In genomic region chr3:88125195-88125594, GRCm38 (mm10) we compare ENCODE assay signal across 35 mouse cellular contexts. TPM values are rescaled to one million over a fixed set of nuclear protein-coding genes. Genes with fewer than 3 reads are reported as not detected.
DNase-seq lines count a peak whose midpoint lies in the region; ATAC-seq and TF ChIP-seq lines count a peak whose summit lies in the region.
"Had no signal": no experiment of that assay in that cellular context is flagged by ENCODE, and none has a peak within 500 bp of the region (broad histone marks: within the 10 kb centered on the region; RNA-seq: fewer than 3 reads in every experiment).

No protein-coding gene starts in this region.

- no peak overlapping the region for H3K9ac ChIP-seq in heart, embryonic 13.5 days
- H3K9ac ChIP-seq in lung, postnatal 0 days (replicated peaks; ENCODE audit: low read depth): no peak overlapping the region
- no peak overlapping the region for H3K9ac ChIP-seq in intestine, embryonic 16.5 days (ENCODE audit: low read depth, low read length)
- H3K9ac ChIP-seq: embryonic facial prominence, embryonic 12.5 days; hindbrain, embryonic 14.5 days; limb, embryonic 15.5 days; liver, embryonic 14.5 days; neural tube, embryonic 13.5 days had no signal

- no peaks in the 10 kb centered on the region for H3K27me3 ChIP-seq in heart, embryonic 13.5 days (replicated peaks)
- no peaks in the 10 kb centered on the region for H3K27me3 ChIP-seq in lung, postnatal 0 days (replicated peaks; ENCODE audit: insufficient read depth, low read length)
- H3K27me3 ChIP-seq in intestine, embryonic 16.5 days (replicated peaks; ENCODE audit: control insufficient read depth, insufficient read depth, low read length): no peaks in the 10 kb centered on the region
- H3K27me3 ChIP-seq: embryonic facial prominence, embryonic 12.5 days; limb, embryonic 15.5 days; neural tube, embryonic 13.5 days had no signal

- TF ChIP-seq CTCF in lung, postnatal 0 days (IDR thresholded peaks at IDR 0.05): no peak

- H3K4me1 ChIP-seq in heart, embryonic 13.5 days: peaks cover 38% of the 10 kb centered on the region
- H3K4me1 ChIP-seq in lung, postnatal 0 days (ENCODE audit: insufficient read depth, low read depth, low read length): no peaks in the 10 kb centered on the region
- H3K4me1 ChIP-seq in intestine, embryonic 16.5 days (ENCODE audit: control insufficient read depth, insufficient read depth, low read length): no peaks in the 10 kb centered on the region
- H3K4me1 ChIP-seq: embryonic facial prominence, embryonic 12.5 days; limb, embryonic 15.5 days; midbrain, embryonic 10.5 days; neural tube, embryonic 13.5 days had no signal

- peak; percentile 94 for TF ChIP-seq EP300 in lung, postnatal 0 days (IDR thresholded peaks at IDR 0.05)

- H3K27ac ChIP-seq in heart, embryonic 13.5 days (replicated peaks): peak overlapping the region; percentile 58
- no peak overlapping the region for H3K27ac ChIP-seq in lung, postnatal 0 days (ENCODE audit: low read length)
- H3K27ac ChIP-seq in intestine, embryonic 16.5 days (ENCODE audit: low read length): no peak overlapping the region
- H3K27ac ChIP-seq: embryonic facial prominence, embryonic 12.5 days; hindbrain, embryonic 14.5 days; limb, embryonic 15.5 days; liver, embryonic 14.5 days; macrophage; midbrain, embryonic 10.5 days; neural tube, embryonic 13.5 days had no signal

- H3K36me3 ChIP-seq in heart, embryonic 13.5 days: peaks cover 12% of the 10 kb centered on the region
- no peaks in the 10 kb centered on the region for H3K36me3 ChIP-seq in lung, postnatal 0 days (ENCODE audit: insufficient read depth, low read length)
- no peaks in the 10 kb centered on the region for H3K36me3 ChIP-seq in intestine, embryonic 16.5 days (ENCODE audit: control insufficient read depth, insufficient read depth, low read length)
- H3K36me3 ChIP-seq: neural tube, embryonic 13.5 days had no signal

- WGBS in heart, embryonic 13.5 days: 19% methylated on average over 4 of the region's 4 CpGs
- WGBS in lung, postnatal 0 days: 30% methylated on average over 4 of the region's 4 CpGs
- 43% methylated on average over 4 of the region's 4 CpGs for WGBS in intestine, embryonic 16.5 days

- no peak for ATAC-seq in heart, embryonic 13.5 days (ENCODE audit: extremely low read depth, insufficient number of reproducible peaks, low FRiP score, low TSS enrichment)
- peak; percentile 84 for ATAC-seq in lung, postnatal 0 days
- ATAC-seq in intestine, embryonic 16.5 days: peak; percentile 84
- ATAC-seq: inflammation-experienced regulatory T-cells, adult 6 months; midbrain, embryonic 16.5 days had no signal

- H3K4me2 ChIP-seq in heart, embryonic 13.5 days: no peak overlapping the region
- H3K4me2 ChIP-seq in lung, postnatal 0 days (replicated peaks; ENCODE audit: low read depth, low read length): no peak overlapping the region
- no peak overlapping the region for H3K4me2 ChIP-seq in intestine, embryonic 16.5 days (ENCODE audit: low read depth, low read length)
- H3K4me2 ChIP-seq: embryonic facial prominence, embryonic 12.5 days; hindbrain, embryonic 14.5 days; limb, embryonic 15.5 days; neural tube, embryonic 13.5 days had no signal

- no peak for DNase-seq in heart, adult 8-10 months (ENCODE audit: low spot score)
- peak; percentile 91 for DNase-seq in lung, postnatal 0 days (ENCODE audit: low spot score)
- DNase-seq in lung, postnatal 14 days: no peak
- DNase-seq in spleen, postnatal 4 days (ENCODE audit: low spot score in 2 of 2): no peak
- DNase-seq in frontal cortex, adult 2 months (ENCODE audit: extremely low spot score in 1 of 2, low spot score in 1 of 2): no peak
- DNase-seq: adrenal gland, postnatal 10 days; cerebellum, adult 18-20 months; cerebellum, postnatal 14 days; gastrocnemius, postnatal 10 days; kidney, adult 9 months; kidney, postnatal 14 days; left cerebral cortex, postnatal 4 days; retina, postnatal 1 day; right cerebral cortex, postnatal 25 days; thymus, postnatal 36 days had no signal

- no peaks in the 10 kb centered on the region for H3K9me3 ChIP-seq in heart, embryonic 13.5 days
- H3K9me3 ChIP-seq in lung, postnatal 0 days (ENCODE audit: low read length): no peaks in the 10 kb centered on the region
- H3K9me3 ChIP-seq in intestine, embryonic 16.5 days (ENCODE audit: control insufficient read depth, low read length): no peaks in the 10 kb centered on the region
- H3K9me3 ChIP-seq: embryonic facial prominence, embryonic 12.5 days; limb, embryonic 15.5 days; midbrain, embryonic 10.5 days; neural tube, embryonic 13.5 days had no signal

- no peak overlapping the region for H3K4me3 ChIP-seq in heart, embryonic 13.5 days
- H3K4me3 ChIP-seq in lung, postnatal 0 days (ENCODE audit: low read depth, low read length): no peak overlapping the region
- no peak overlapping the region for H3K4me3 ChIP-seq in intestine, embryonic 16.5 days (ENCODE audit: low read length)
- H3K4me3 ChIP-seq: embryonic facial prominence, embryonic 12.5 days; limb, embryonic 15.5 days; midbrain, embryonic 10.5 days; myocyte; neural tube, embryonic 13.5 days had no signal

RNA-seq across cellular contexts. Expression of gene Mef2d, which starts 17.0 kb away (rescaled TPM):
- polyA plus RNA-seq in heart, embryonic 13.5 days (2015; fragmentation: Nextera tagmentation; extraction: Ambion mirVana): 35.5 and 37.1 TPM in 2 replicates
- 100 to 1,000 TPM; 125 to 139 (median 131) TPM for total RNA-seq in heart, adult 8-10 months (2022)
- 14.4 and 15.4 TPM in 2 replicates for polyA plus RNA-seq in lung, postnatal 0 days (2015; fragmentation: Nextera tagmentation; extraction: Ambion mirVana)
- polyA plus RNA-seq in intestine, embryonic 16.5 days (2015; fragmentation: Nextera tagmentation; extraction: Ambion mirVana): 13.7 and 23.2 TPM in 2 replicates
- polyA plus RNA-seq in frontal cortex, adult 2 months (2012; rRNA removed): 137 and 138 TPM in 2 replicates

RNA-seq across cellular contexts. Expression of gene Iqgap3, which starts 43.4 kb away (rescaled TPM):
- 22.7 and 24.2 TPM in 2 replicates for polyA plus RNA-seq in heart, embryonic 13.5 days (2015; fragmentation: Nextera tagmentation; extraction: Ambion mirVana)
- under 1 TPM; 0.22 to 0.80 (median 0.45) TPM for total RNA-seq in heart, adult 8-10 months (2022)
- polyA plus RNA-seq in lung, postnatal 0 days (2015; fragmentation: Nextera tagmentation; extraction: Ambion mirVana): 0.92 and 1.6 TPM in 2 replicates
- 14.3 and 14.5 TPM in 2 replicates for polyA plus RNA-seq in intestine, embryonic 16.5 days (2015; fragmentation: Nextera tagmentation; extraction: Ambion mirVana)
- polyA plus RNA-seq in frontal cortex, adult 2 months (2012; rRNA removed): 0.64 and 0.74 TPM in 2 replicates

RNA-seq across cellular contexts. Expression of gene Ttc24, which starts 47.1 kb away (rescaled TPM):
- polyA plus RNA-seq in heart, embryonic 13.5 days (2015; fragmentation: Nextera tagmentation; extraction: Ambion mirVana): not detected in 2 replicates
- not detected for total RNA-seq in heart, adult 8-10 months (2022)
- not detected in 2 replicates for polyA plus RNA-seq in lung, postnatal 0 days (2015; fragmentation: Nextera tagmentation; extraction: Ambion mirVana)
- polyA plus RNA-seq in intestine, embryonic 16.5 days (2015; fragmentation: Nextera tagmentation; extraction: Ambion mirVana): not detected in 2 replicates
- not detected in 2 replicates for polyA plus RNA-seq in frontal cortex, adult 2 months (2012; rRNA removed)
- total RNA-seq: adrenal gland, postnatal 10 days; gastrocnemius, postnatal 10 days; heart, postnatal 10 days; layer of hippocampus, adult 18-20 months; layer of hippocampus, postnatal 14 days; left cerebral cortex, adult 8-10 months; left cerebral cortex, postnatal 4 days had no signal
- polyA plus RNA-seq: C2C12; forebrain, embryonic 11.5 days; hindbrain, embryonic 14.5 days; inflammation-experienced regulatory T-cells, adult 6 months; limb, embryonic 15.5 days; liver, embryonic 14.5 days; macrophage; midbrain, embryonic 10.5 days; midbrain, embryonic 16.5 days; myocyte; neural tube, embryonic 13.5 days; spleen, adult 2 months; stomach, embryonic 14.5 days had no signal
